Mouse (Mus musculus) bone marrow, adult 2 months (tissue): ENCODE measurements around the gene Tmem178. TPM values are rescaled to one million over a fixed set of nuclear protein-coding genes. Genes with fewer than 3 reads are reported as not detected.

Source experiments
- H3K27ac ChIP-seq: fragments of 200-500 bp; 2 replicates; pipeline ENCODE4 v1.5.1; 2012; ENCODE audit warnings: low read depth, mild to moderate bottlenecking, control low read depth, inconsistent platforms, low read length; ENCODE audit not compliant: control insufficient read depth, poor library complexity, insufficient read depth
- H3K4me1 ChIP-seq: fragments of 200-500 bp; 2 replicates; pipeline ENCODE4 v1.6.1; 2011; ENCODE audit warnings: low read length; ENCODE audit not compliant: control insufficient read depth, insufficient read depth
- H3K4me3 ChIP-seq: fragments of 200-500 bp; replicated peaks from 2 replicates; pipeline ENCODE3; 2011; ENCODE audit warnings: mild to moderate bottlenecking, low read depth, low read length, control low read depth; ENCODE audit not compliant: control insufficient read depth
- CTCF ChIP-seq: fragments of 200-500 bp; IDR thresholded peaks from 2 replicates; pipeline ENCODE4 v1.5.1; 2011; ENCODE audit warnings: low read length, control low read depth; ENCODE audit not compliant: control insufficient read depth, insufficient read depth
- POLR2A ChIP-seq: fragments of 200-500 bp; IDR thresholded peaks from 2 replicates; pipeline ENCODE4 v1.6.1; 2011; ENCODE audit warnings: low read depth, mild to moderate bottlenecking, control low read depth, low read length, borderline replicate concordance; ENCODE audit not compliant: control insufficient read depth
- WGBS: fragments of 180-500 bp; shearing (Covaris S2); methylation state at CpG from one replicate; pipeline ENCODE4 v1.1.7; 2018; 5-methylcytosine and 5-hydroxymethylcytosine counted together
- polyA plus RNA-seq: library from polyadenylated mRNA; stranded (reverse); fragments of >200 nt; gene quantifications from 2 replicates; pipeline ENCODE4 v1.2.4, GENCODE M21; 2011; ENCODE audit warnings: low replicate concordance; ENCODE audit not compliant: missing spikeins, insufficient read depth, insufficient read length

The Tmem178 gene
- polyA plus RNA-seq, 1 experiment: 3.0 TPM

DNA sequence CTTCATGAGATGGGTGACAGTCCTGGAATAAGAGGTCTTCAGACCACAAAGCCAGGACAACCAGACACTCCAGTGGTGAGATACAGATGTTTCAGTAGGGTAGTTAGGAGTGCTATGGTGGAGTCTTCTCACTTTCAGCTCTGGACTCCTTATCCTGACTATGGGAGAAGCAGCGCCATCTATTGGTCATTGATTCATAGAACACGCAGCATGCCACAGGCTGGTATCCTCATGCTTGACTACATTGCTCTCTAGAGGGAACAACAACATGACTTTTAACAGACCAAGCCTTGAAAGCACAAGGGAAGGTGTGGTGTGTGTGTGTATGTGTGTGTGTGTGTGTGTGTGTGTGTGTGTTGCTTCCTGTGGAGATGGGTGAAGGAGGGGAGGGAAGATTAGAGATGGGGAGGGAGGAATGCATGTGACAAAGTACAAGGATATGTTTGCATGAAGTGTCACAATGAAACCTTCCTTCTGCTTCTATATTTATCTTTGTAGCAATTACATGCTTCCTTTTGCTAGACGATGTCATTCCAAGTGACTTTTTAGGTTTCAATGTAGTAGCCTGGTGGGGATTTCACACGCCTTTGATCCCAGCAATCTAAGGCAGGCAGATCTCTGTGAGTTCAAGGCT, 71.5 kb downstream of the Tmem178 start:
- Histone ChIP-seq H3K4me1 (no peaks in the 10 kb centered on the region; the same call in 1 of the 2 replicates), H3K27ac (no peak overlapping the region), H3K4me3 (no peak overlapping the region)
- WGBS: 26% methylated on average over 4 of the region's 4 CpGs
- TF ChIP-seq CTCF (0 out of 2 replicates have a peak, but pooled peaks have one; percentile 21), POLR2A (no peak)

- WGBS: 57% methylated on average over 1 of the region's 1 CpGs
- no peak overlapping the region for H3K27ac ChIP-seq
- H3K4me1 ChIP-seq: no peaks in the 10 kb centered on the region; the same call in 1 of the 2 replicates
- H3K4me3 ChIP-seq: no peak overlapping the region
- no peak for TF ChIP-seq POLR2A
- no peak for TF ChIP-seq CTCF
Measured at GRCm38 (mm10) chr17:81017132-81017531, 72.7 kb downstream of the Tmem178 start.

GRCm38 (mm10) chr17:81027331-81027730, 82.9 kb downstream of the Tmem178 start:
- Histone ChIP-seq H3K4me3 (no peak overlapping the region), H3K4me1 (no peaks in the 10 kb centered on the region; the same call in 1 of the 2 replicates), H3K27ac (no peak overlapping the region)
- TF ChIP-seq CTCF: no peak
- no peak for TF ChIP-seq POLR2A
- 94% methylated on average over 6 of the region's 6 CpGs for whole genome bisulfite sequencing

GRCm38 (mm10) chr17:81031830-81032442, 87.5 kb downstream of the Tmem178 start:
- H3K27ac ChIP-seq: no peak overlapping the region
- H3K4me3 ChIP-seq: no peak overlapping the region
- WGBS: 65% methylated on average over 3 of the region's 3 CpGs
- TF ChIP-seq POLR2A: no peak
- no peak for TF ChIP-seq CTCF
- H3K4me1 ChIP-seq: no peaks in the 10 kb centered on the region; the same call in 1 of the 2 replicates

DNA sequence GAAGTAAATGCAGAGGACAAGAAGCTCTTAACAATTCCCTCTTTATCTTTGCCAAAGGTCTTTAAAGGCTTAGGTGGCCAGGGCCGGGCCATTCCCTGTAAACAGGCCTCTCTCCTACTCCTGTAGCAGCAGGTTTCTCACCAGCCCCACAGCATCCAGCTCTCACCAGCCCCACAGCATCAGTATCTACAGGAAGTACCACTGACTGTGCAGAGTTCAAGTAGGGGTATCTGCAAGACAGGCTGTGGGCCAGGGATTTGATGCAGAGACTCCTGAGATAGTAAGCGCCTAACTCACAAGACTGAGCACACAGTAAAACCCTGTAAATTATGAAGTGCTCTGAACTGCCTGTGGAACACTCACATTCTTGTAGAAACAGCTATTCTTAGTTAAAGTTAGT, 88.5 kb downstream of the Tmem178 start:
- H3K4me1 ChIP-seq: no peaks in the 10 kb centered on the region
- TF ChIP-seq CTCF (no peak), POLR2A (no peak)
- WGBS: 64% methylated on average over 2 of the region's 2 CpGs
- no peak overlapping the region; the same call in 1 of the 2 replicates for H3K27ac ChIP-seq
- no peak overlapping the region for H3K4me3 ChIP-seq

GRCm38 (mm10) chr17:81035354-81035753, 90.9 kb downstream of the Tmem178 start:
- Histone ChIP-seq H3K4me3 (no peak overlapping the region), H3K27ac (no peak overlapping the region), H3K4me1 (no peaks in the 10 kb centered on the region; the same call in 1 of the 2 replicates)
- 83% methylated on average over 5 of the region's 5 CpGs for WGBS
- TF ChIP-seq POLR2A (no peak), CTCF (no peak)

- Histone ChIP-seq H3K4me1 (no peaks in the 10 kb centered on the region; the same call in 1 of the 2 replicates), H3K27ac (no peak overlapping the region), H3K4me3 (no peak overlapping the region)
- 76% methylated on average over 2 of the region's 2 CpGs for WGBS
- TF ChIP-seq POLR2A: no peak
- TF ChIP-seq CTCF: no peak
Measured at GRCm38 (mm10) chr17:81038707-81039408, 94.4 kb downstream of the Tmem178 start.

DNA sequence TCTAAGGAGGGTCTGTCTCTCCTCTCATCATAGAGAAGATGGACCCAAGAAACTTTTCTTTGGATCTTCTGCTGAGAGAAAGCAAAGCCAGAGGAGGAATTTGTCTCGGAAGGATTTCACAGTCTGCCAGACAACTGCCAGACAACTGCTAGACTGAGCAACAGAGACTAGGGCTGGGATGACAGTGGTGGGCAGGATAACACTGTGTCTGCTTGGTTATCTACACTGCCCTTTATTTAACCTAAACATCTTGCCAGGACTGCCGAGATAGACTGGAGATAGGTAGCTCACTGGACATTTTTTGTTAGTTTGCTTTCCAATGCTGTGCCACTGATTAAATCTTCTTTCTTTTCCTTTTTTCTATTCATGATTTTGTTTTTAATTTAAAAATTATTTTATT, 97.2 kb downstream of the Tmem178 start:
- TF ChIP-seq POLR2A (no peak), CTCF (no peak)
- Histone ChIP-seq H3K27ac (no peak overlapping the region), H3K4me3 (no peak overlapping the region), H3K4me1 (peaks cover 1% of the 10 kb centered on the region; the same call in 1 of the 2 replicates)
- 61% methylated on average over 2 of the region's 2 CpGs for WGBS
